Mouse (Mus musculus): Measurements from ENCODE around the gene Dtx4. TPM values are rescaled to one million over a fixed set of nuclear protein-coding genes. Genes with fewer than 3 reads are reported as not detected.
A peak's percentile ranks its signal among the peaks of the same experiment; 100 is the strongest.

The Dtx4 gene
- total and polyA plus RNA-seq, 3 experiments, result 16.4 to 30.5 (median 21.2) TPM

- Histone ChIP-seq H3K9me3 (replicated peaks; ENCODE audit: low read length) (peaks cover 3% of the 10 kb centered on the region), H3K36me3 (replicated peaks in 1 of 2; ENCODE audit: control insufficient read depth in 1 of 2, insufficient read depth in 1 of 2, low read length in 1 of 2) (no peaks in the 10 kb centered on the region), H3K4me3 (replicated peaks in 1 of 3; ENCODE audit: low read depth in 2 of 3, low read length in 2 of 3, poor library complexity in 1 of 3) (no peak overlapping the region), H3K79me2 (replicated peaks; ENCODE audit: control insufficient read depth, extremely low read depth, insufficient read depth, poor library complexity, severe bottlenecking) (no peaks in the 10 kb centered on the region), H3K9ac (ENCODE audit: insufficient read depth, low read depth) (no peak overlapping the region), H3K27ac (ENCODE audit: insufficient read depth, low read depth) (no peak overlapping the region), H3K4me2 (ENCODE audit: insufficient read depth, low read depth, poor library complexity, severe bottlenecking) (peak overlapping the region; percentile 29), H3K4me1 (ENCODE audit: control insufficient read depth in 1 of 2, insufficient read depth in 2 of 2) (peaks cover 4 to 23% of the 10 kb centered on the region in 2 experiments; a peak in 3 of 4 replicates), H3K27me3 (replicated peaks) (no peaks in the 10 kb centered on the region)
- dilution Hi-C loops (cut with MboI; ENCODE audit: extremely low pct_ligation_motif_present, extremely low pct_unique_long_range_greater_than_20kb, low sequenced_read_pairs), result no loop called here
- peak; percentile 15 for DNase-seq (ENCODE audit: extremely low read depth)
- TF ChIP-seq ZMIZ1 (IDR thresholded peaks at IDR 0.05; ENCODE audit: low read depth, low read length) (no peak), ETS1 (conservative IDR thresholded peaks at IDR 0.05; ENCODE audit: low read depth, low read length) (no peak), MEF2A (IDR thresholded peaks at IDR 0.05; ENCODE audit: borderline replicate concordance, low read depth, low read length) (no peak), TCF12 (IDR thresholded peaks at IDR 0.05; ENCODE audit: low read depth, low read length) (no peak), NELFE (IDR thresholded peaks at IDR 0.05; ENCODE audit: low read depth, low read length) (no peak), USF1 (IDR thresholded peaks at IDR 0.05; ENCODE audit: low read depth, low read length) (no peak), MXI1 (IDR thresholded peaks at IDR 0.05; ENCODE audit: low read depth, low read length) (no peak), RCOR1 (conservative IDR thresholded peaks at IDR 0.05; ENCODE audit: low read depth, low read length) (no peak), TBP (conservative IDR thresholded peaks at IDR 0.05; ENCODE audit: low read depth, low read length) (no peak), POLR2A (IDR thresholded peaks at IDR 0.05; ENCODE audit: low read depth, low read length) (no peak), IRF4 (IDR thresholded peaks at IDR 0.05; ENCODE audit: low read depth, low read length) (no peak), CHD1 (IDR thresholded peaks at IDR 0.05; ENCODE audit: low read depth, low read length) (no peak), JUN (IDR thresholded peaks at IDR 0.05; ENCODE audit: insufficient read depth, low read depth, low read length) (no peak), USF2 (conservative IDR thresholded peaks at IDR 0.05; ENCODE audit: low read depth, low read length) (no peak), BHLHE40 (IDR thresholded peaks at IDR 0.05; ENCODE audit: low read depth, low read length) (no peak), CTCF (conservative IDR thresholded peaks at IDR 0.05 in 1 of 2, IDR thresholded peaks at IDR 0.05 in 1 of 2; ENCODE audit: low read depth in 2 of 2, low read length in 2 of 2) (no peak), ELF1 (IDR thresholded peaks at IDR 0.05; ENCODE audit: low read depth, low read length) (no peak), MAFK (IDR thresholded peaks at IDR 0.05; ENCODE audit: insufficient replicate concordance, low read length) (no peak), ZNF384 (IDR thresholded peaks at IDR 0.05; ENCODE audit: low read depth, low read length) (no peak), MAZ (IDR thresholded peaks at IDR 0.05; ENCODE audit: low read depth, low read length) (no peak)
- in situ Hi-C loops (cut with MboI; ENCODE audit: low pct_ligation_motif_present, low pct_unique_long_range_greater_than_20kb, low sequenced_read_pairs), result no loop called here
Observed at GRCm38 (mm10) chr19:12541644-12542043, 40.4 kb upstream of the Dtx4 start.

- dilution Hi-C loops (cut with MboI; ENCODE audit: extremely low pct_ligation_motif_present, extremely low pct_unique_long_range_greater_than_20kb, low sequenced_read_pairs), result no loop called here
Observed at GRCm38 (mm10) chr19:12540727-12541126, 39.5 kb upstream of the Dtx4 start.

More at GRCm38 (mm10) chr19:12540727-12541126, 39.5 kb upstream of the Dtx4 start:
- Histone ChIP-seq H3K27ac (ENCODE audit: insufficient read depth, low read depth) (no peak overlapping the region), H3K4me3 (replicated peaks in 1 of 3; ENCODE audit: low read depth in 2 of 3, low read length in 2 of 3, poor library complexity in 1 of 3) (peak overlapping the region in 2 of 3 experiments; percentile 3 to 24), H3K9me3 (replicated peaks; ENCODE audit: low read length) (peaks cover 3% of the 10 kb centered on the region), H3K4me2 (ENCODE audit: insufficient read depth, low read depth, poor library complexity, severe bottlenecking) (peak overlapping the region; percentile 29), H3K9ac (ENCODE audit: insufficient read depth, low read depth) (peak overlapping the region; percentile 48; the same call in 1 of the 2 replicates), H3K4me1 (ENCODE audit: control insufficient read depth in 1 of 2, insufficient read depth in 2 of 2) (peaks cover 4 to 23% of the 10 kb centered on the region in 2 experiments; a peak in 3 of 4 replicates), H3K36me3 (replicated peaks in 1 of 2; ENCODE audit: control insufficient read depth in 1 of 2, insufficient read depth in 1 of 2, low read length in 1 of 2) (no peaks in the 10 kb centered on the region), H3K79me2 (replicated peaks; ENCODE audit: control insufficient read depth, extremely low read depth, insufficient read depth, poor library complexity, severe bottlenecking) (no peaks in the 10 kb centered on the region), H3K27me3 (replicated peaks) (no peaks in the 10 kb centered on the region)
- in situ Hi-C loops (cut with MboI; ENCODE audit: low pct_ligation_motif_present, low pct_unique_long_range_greater_than_20kb, low sequenced_read_pairs), result no loop called here
- DNase-seq (ENCODE audit: extremely low read depth), result no peak
- TF ChIP-seq JUND (conservative IDR thresholded peaks at IDR 0.05; ENCODE audit: low read depth, low read length), result no peak
- TF ChIP-seq GABPA (IDR thresholded peaks at IDR 0.05; ENCODE audit: insufficient replicate concordance, low read depth, low read length), result no peak
- TF ChIP-seq CHD2 (IDR thresholded peaks at IDR 0.05; ENCODE audit: low read length), result peak; percentile 55; the same call in 1 of the 2 replicates

Measured in CH12.LX (cell line).